In genomic region chr7:110432301-110432700, GRCm38 (mm10) we compare ENCODE assay signal across 8 mouse cellular contexts.
DNase-seq lines count a peak whose midpoint lies in the region; ATAC-seq lines count a peak whose summit lies in the region.

No protein-coding gene starts in this region.

- peak; percentile 14 for DNase-seq in midbrain, embryonic 10.5 days (ENCODE audit: low spot score)
- peak; percentile 39 for DNase-seq in T-cell, adult 2 months (ENCODE audit: low spot score)
- peak; percentile 70 to 76 for DNase-seq in cerebellum, postnatal 14 days
- peak; percentile 58 to 61 for DNase-seq in heart, postnatal 14 days
- peak; percentile 23 to 42 for DNase-seq in layer of hippocampus, postnatal 36 days
- DNase-seq in mesoderm, embryonic 11.5 days (ENCODE audit: low read depth, low spot score), result peak; percentile 71
- DNase-seq in thymus, postnatal 10 days (ENCODE audit: low spot score in 2 of 2), result peak; percentile 28 to 57

- no peaks in the 10 kb centered on the region for H3K27me3 ChIP-seq in midbrain, embryonic 10.5 days (ENCODE audit: low read depth, poor library complexity, severe bottlenecking)
- no peaks in the 10 kb centered on the region for H3K27me3 ChIP-seq in midbrain, embryonic 13.5 days

- H3K9ac ChIP-seq in midbrain, embryonic 13.5 days (replicated peaks), result no peak overlapping the region

- no peak overlapping the region for H3K4me3 ChIP-seq in midbrain, embryonic 10.5 days
- no peak overlapping the region for H3K4me3 ChIP-seq in midbrain, embryonic 13.5 days (replicated peaks)

- no peak for ATAC-seq in midbrain, embryonic 13.5 days

- intact Hi-C loops in heart, postnatal 14 days (cut with DNase I), result loop anchor here (2.0 to 5.0 kb wide), 2 partner anchors 50 to 196 kb away; no protein-coding TSS in a partner anchor

- H3K36me3 ChIP-seq in midbrain, embryonic 10.5 days, result peaks cover 6% of the 10 kb centered on the region; the same call in 1 of the 2 replicates
- peaks cover 7% of the 10 kb centered on the region for H3K36me3 ChIP-seq in midbrain, embryonic 13.5 days

- H3K4me1 ChIP-seq in midbrain, embryonic 10.5 days, result no peaks in the 10 kb centered on the region
- H3K4me1 ChIP-seq in midbrain, embryonic 13.5 days (replicated peaks), result no peaks in the 10 kb centered on the region

- H3K4me2 ChIP-seq in midbrain, embryonic 13.5 days (replicated peaks), result no peak overlapping the region

- WGBS in midbrain, embryonic 10.5 days, result 24% methylated on average over 4 of the region's 4 CpGs
- WGBS in midbrain, embryonic 13.5 days, result 31% methylated on average over 4 of the region's 4 CpGs

- no peak overlapping the region for H3K27ac ChIP-seq in midbrain, embryonic 10.5 days (replicated peaks)
- H3K27ac ChIP-seq in midbrain, embryonic 13.5 days, result no peak overlapping the region

- H3K9me3 ChIP-seq in midbrain, embryonic 10.5 days (replicated peaks), result no peaks in the 10 kb centered on the region
- no peaks in the 10 kb centered on the region for H3K9me3 ChIP-seq in midbrain, embryonic 13.5 days

Comparison
In these comparisons a context has a peak if more than half of its experiments do, and no peak if none do; other contexts are left out.
1. DNase-seq: peak in every context shown above with its lines; median percentile 73 in cerebellum, postnatal 14 days; 71 in mesoderm, embryonic 11.5 days; 60 in heart, postnatal 14 days; 42 in thymus, postnatal 10 days; 39 in T-cell, adult 2 months; 32 in layer of hippocampus, postnatal 36 days; 14 in midbrain, embryonic 10.5 days.